ENCODE assay signal across 7 mouse cellular contexts in the genomic region with DNA sequence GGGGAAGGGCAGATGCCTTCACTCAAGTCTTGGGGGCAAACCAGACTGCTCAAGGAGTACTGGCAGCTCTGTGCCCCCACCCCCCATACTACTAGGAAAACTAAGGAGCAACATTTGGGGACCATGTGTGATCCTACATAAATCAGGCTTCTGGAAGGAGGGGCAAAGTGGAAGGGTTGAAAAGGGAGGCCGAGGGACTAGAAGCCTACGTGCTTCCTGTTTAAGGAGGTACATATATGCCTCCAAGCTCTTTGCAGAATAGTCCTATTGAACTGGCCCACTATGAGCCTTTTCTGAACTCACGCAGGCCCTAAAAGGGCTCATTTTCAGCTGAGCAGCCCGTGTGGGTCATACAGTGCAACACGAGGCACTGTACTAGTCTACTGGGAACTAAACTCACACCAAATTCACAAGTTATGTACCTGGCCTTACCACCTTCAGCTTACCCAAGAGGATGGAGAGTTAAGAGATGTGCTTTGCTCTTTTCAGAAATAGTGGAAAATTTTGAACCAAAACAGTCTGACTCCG. TPM values are rescaled to one million over a fixed set of nuclear protein-coding genes. Genes with fewer than 3 reads are reported as not detected.
DNase-seq lines count a peak whose midpoint lies in the region; ATAC-seq and TF ChIP-seq lines count a peak whose summit lies in the region.

No protein-coding gene starts in this region.

- ATAC-seq in lung, embryonic 14.5 days (ENCODE audit: insufficient read depth): no peak
- no peak for ATAC-seq in embryonic facial prominence, embryonic 15.5 days (ENCODE audit: insufficient number of reproducible peaks, low FRiP score, low TSS enrichment, low read depth)
- ATAC-seq in limb, embryonic 12.5 days (ENCODE audit: insufficient number of reproducible peaks, insufficient read depth, low FRiP score, low TSS enrichment, low read depth): no peak
- no peak for ATAC-seq in stomach, embryonic 14.5 days (ENCODE audit: insufficient number of reproducible peaks, insufficient read depth, low FRiP score, low read depth)

- H3K36me3 ChIP-seq in lung, embryonic 14.5 days (ENCODE audit: insufficient read depth): no peaks in the 10 kb centered on the region
- no peaks in the 10 kb centered on the region for H3K36me3 ChIP-seq in embryonic facial prominence, embryonic 15.5 days
- 0 out of 2 replicates have a peak, but pooled peaks cover 6% of the 10 kb centered on the region for H3K36me3 ChIP-seq in limb, embryonic 12.5 days
- no peaks in the 10 kb centered on the region for H3K36me3 ChIP-seq in stomach, embryonic 14.5 days (ENCODE audit: control insufficient read depth, insufficient read depth, low read length)

- peaks cover 45% of the 10 kb centered on the region for H3K4me1 ChIP-seq in lung, embryonic 14.5 days (ENCODE audit: insufficient read depth)
- peaks cover 68% of the 10 kb centered on the region for H3K4me1 ChIP-seq in embryonic facial prominence, embryonic 15.5 days
- H3K4me1 ChIP-seq in limb, embryonic 12.5 days (replicated peaks): peaks cover 65% of the 10 kb centered on the region
- peaks cover 53% of the 10 kb centered on the region for H3K4me1 ChIP-seq in stomach, embryonic 14.5 days (ENCODE audit: control insufficient read depth, insufficient read depth, low read length)

- 0 out of 2 replicates have a peak overlapping the region, but pooled peaks have one; percentile 89 for H3K4me3 ChIP-seq in lung, embryonic 14.5 days (ENCODE audit: low read depth, low read length)
- peak overlapping the region; percentile 92 for H3K4me3 ChIP-seq in embryonic facial prominence, embryonic 15.5 days (replicated peaks)
- H3K4me3 ChIP-seq in limb, embryonic 12.5 days (replicated peaks): peak overlapping the region; percentile 94; the same call in 1 of the 2 replicates
- H3K4me3 ChIP-seq in stomach, embryonic 14.5 days (ENCODE audit: low read depth, low read length): peak overlapping the region; percentile 94; the same call in 1 of the 2 replicates

- peak overlapping the region; percentile 97 for H3K4me2 ChIP-seq in lung, embryonic 14.5 days
- peak overlapping the region; percentile 95 for H3K4me2 ChIP-seq in embryonic facial prominence, embryonic 15.5 days (replicated peaks)
- peak overlapping the region; percentile 94 for H3K4me2 ChIP-seq in limb, embryonic 12.5 days
- peak overlapping the region; percentile 59 for H3K4me2 ChIP-seq in stomach, embryonic 14.5 days (replicated peaks; ENCODE audit: low read depth, low read length)

- TF ChIP-seq CTCF in lung, embryonic 14.5 days (IDR thresholded peaks at IDR 0.05; ENCODE audit: low read depth): no peak

- WGBS in lung, embryonic 14.5 days: 32% methylated on average over 6 of the region's 6 CpGs
- 17% methylated on average over 6 of the region's 6 CpGs for WGBS in embryonic facial prominence, embryonic 15.5 days
- WGBS in limb, embryonic 12.5 days: 27% methylated on average over 6 of the region's 6 CpGs
- WGBS in stomach, embryonic 14.5 days: 37% methylated on average over 6 of the region's 6 CpGs

- no peaks in the 10 kb centered on the region for H3K27me3 ChIP-seq in lung, embryonic 14.5 days (ENCODE audit: insufficient read depth, low read length)
- H3K27me3 ChIP-seq in embryonic facial prominence, embryonic 15.5 days: no peaks in the 10 kb centered on the region
- no peaks in the 10 kb centered on the region for H3K27me3 ChIP-seq in limb, embryonic 12.5 days
- H3K27me3 ChIP-seq in stomach, embryonic 14.5 days (ENCODE audit: control insufficient read depth, insufficient read depth, low read length): no peaks in the 10 kb centered on the region

- peak; percentile 9 for DNase-seq in lung, embryonic 14.5 days
- DNase-seq in lung, adult 18-20 months: no peak
- DNase-seq in right cerebral cortex, postnatal 36 days (ENCODE audit: low spot score in 2 of 2): no peak
- no peak for DNase-seq in layer of hippocampus, adult 18-20 months (ENCODE audit: low spot score in 2 of 2)

- H3K27ac ChIP-seq in lung, embryonic 14.5 days (ENCODE audit: low read depth): peak overlapping the region; percentile 99
- peak overlapping the region; percentile 100 for H3K27ac ChIP-seq in embryonic facial prominence, embryonic 15.5 days (replicated peaks)
- H3K27ac ChIP-seq in limb, embryonic 12.5 days: peak overlapping the region; percentile 98
- H3K27ac ChIP-seq in stomach, embryonic 14.5 days (ENCODE audit: low read length): peak overlapping the region; percentile 98

- no peaks in the 10 kb centered on the region for H3K9me3 ChIP-seq in lung, embryonic 14.5 days (ENCODE audit: low read depth, low read length)
- H3K9me3 ChIP-seq in embryonic facial prominence, embryonic 15.5 days (replicated peaks): no peaks in the 10 kb centered on the region
- H3K9me3 ChIP-seq in limb, embryonic 12.5 days: no peaks in the 10 kb centered on the region
- H3K9me3 ChIP-seq in stomach, embryonic 14.5 days (ENCODE audit: control insufficient read depth, low read depth, low read length): no peaks in the 10 kb centered on the region

- no peak overlapping the region; the same call in 1 of the 2 replicates for H3K9ac ChIP-seq in lung, embryonic 14.5 days
- H3K9ac ChIP-seq in embryonic facial prominence, embryonic 15.5 days: no peak overlapping the region
- 0 out of 2 replicates have a peak overlapping the region, but pooled peaks have one; percentile 23 for H3K9ac ChIP-seq in limb, embryonic 12.5 days (replicated peaks)
- no peak overlapping the region for H3K9ac ChIP-seq in stomach, embryonic 14.5 days (replicated peaks; ENCODE audit: low read depth, low read length)

RNA-seq across cellular contexts. Expression of a gene that starts 1.2 kb away (rescaled TPM):
- polyA plus RNA-seq in lung, embryonic 14.5 days (2014; fragmentation: Nextera tagmentation; extraction: Ambion mirVana): 24.7 and 25.4 TPM in 2 replicates
- 31.0 and 31.1 TPM in 2 replicates for polyA plus RNA-seq in embryonic facial prominence, embryonic 15.5 days (2015; fragmentation: Nextera tagmentation; extraction: Ambion mirVana)
- polyA plus RNA-seq in limb, embryonic 12.5 days (2016; fragmentation: Nextera tagmentation; extraction: Ambion mirVana): 12.1 and 14.3 TPM in 2 replicates
- 19.5 and 20.1 TPM in 2 replicates for polyA plus RNA-seq in stomach, embryonic 14.5 days (2014; fragmentation: Nextera tagmentation; extraction: Ambion mirVana)
- total RNA-seq in layer of hippocampus, adult 18-20 months (2021): 100 to 1,000 TPM; 194 to 205 TPM

RNA-seq across cellular contexts. Expression of a gene that starts 59.2 kb away (rescaled TPM):
- 31.2 and 32.5 TPM in 2 replicates for polyA plus RNA-seq in lung, embryonic 14.5 days (2014; fragmentation: Nextera tagmentation; extraction: Ambion mirVana)
- polyA plus RNA-seq in embryonic facial prominence, embryonic 15.5 days (2015; fragmentation: Nextera tagmentation; extraction: Ambion mirVana): 15.9 and 16.8 TPM in 2 replicates
- 24.3 and 25.6 TPM in 2 replicates for polyA plus RNA-seq in limb, embryonic 12.5 days (2016; fragmentation: Nextera tagmentation; extraction: Ambion mirVana)
- polyA plus RNA-seq in stomach, embryonic 14.5 days (2014; fragmentation: Nextera tagmentation; extraction: Ambion mirVana): 19.8 and 21.0 TPM in 2 replicates
- under 1 TPM; 0.13 to 0.22 TPM for total RNA-seq in layer of hippocampus, adult 18-20 months (2021)
